Mouse (Mus musculus) layer of hippocampus, postnatal 10 days (tissue): ENCODE data around the gene Col18a1. TPM values are rescaled to one million over a fixed set of nuclear protein-coding genes. Genes with fewer than 3 reads are reported as not detected.
"Not testable (repeated sequence)": the region's sequence is repeated elsewhere in the genome, so short reads cannot be mapped to it uniquely, and the experiment has no call there.

Experiments used
- DNase-seq, 2 experiments: peaks; one replicate each; pipeline ENCODE4 v3.0.0; 2021; ENCODE audit warnings: low spot score in 2 of 2
- total RNA-seq, 2 experiments: library from RNA; stranded (reverse); gene quantifications; 2 replicates each; pipeline ENCODE4 v1.2.3; 2021

Col18a1 gene
- total RNA-seq, 2 experiments from 2014 or later, result 13.0 to 13.5 TPM

- no peak for DNase-seq
Measured at GRCm38 (mm10) chr10:77138304-77138703, 28.0 kb downstream of the Col18a1 start.

- no peak for DNase-seq
Measured at GRCm38 (mm10) chr10:77136205-77136604, 30.1 kb downstream of the Col18a1 start.

- no peak for DNase-seq
Measured at GRCm38 (mm10) chr10:77135274-77135829, 31.0 kb downstream of the Col18a1 start.

GRCm38 (mm10) chr10:77134807-77135152, 31.6 kb downstream of the Col18a1 start:
- DNase-seq, result not testable (repeated sequence)

GRCm38 (mm10) chr10:77133951-77134806, 32.2 kb downstream of the Col18a1 start:
- no peak for DNase-seq

GRCm38 (mm10) chr10:77132118-77132517, 34.2 kb downstream of the Col18a1 start:
- no peak for DNase-seq

GRCm38 (mm10) chr10:77131536-77131935, 34.8 kb downstream of the Col18a1 start:
- no peak for DNase-seq

- DNase-seq, result peak; percentile 98
Measured at GRCm38 (mm10) chr10:77130561-77131240, 35.6 kb downstream of the Col18a1 start.

- DNase-seq, result peak; percentile 45 to 49
Measured at GRCm38 (mm10) chr10:77129637-77130410, 36.5 kb downstream of the Col18a1 start.

GRCm38 (mm10) chr10:77127926-77128325, 38.4 kb downstream of the Col18a1 start:
- no peak for DNase-seq

- no peak for DNase-seq
Measured at GRCm38 (mm10) chr10:77126590-77126989, 39.8 kb downstream of the Col18a1 start.

- no peak for DNase-seq
Measured at GRCm38 (mm10) chr10:77125078-77125731, 41.1 kb downstream of the Col18a1 start.

- DNase-seq, result no peak
Measured at GRCm38 (mm10) chr10:77123953-77124352, 42.4 kb downstream of the Col18a1 start.

- DNase-seq, result no peak
Measured at GRCm38 (mm10) chr10:77121287-77122022, 44.9 kb downstream of the Col18a1 start.

GRCm38 (mm10) chr10:77120501-77120900, 45.8 kb downstream of the Col18a1 start:
- DNase-seq, result no peak

GRCm38 (mm10) chr10:77119437-77119836, 46.9 kb downstream of the Col18a1 start:
- no peak for DNase-seq

GRCm38 (mm10) chr10:77118361-77118760, 48.0 kb downstream of the Col18a1 start:
- no peak for DNase-seq

GRCm38 (mm10) chr10:77116537-77117455, 49.6 kb downstream of the Col18a1 start:
- no peak for DNase-seq
